Mouse (Mus musculus): Measurements from ENCODE around the gene March6. TPM values are rescaled to one million over a fixed set of nuclear protein-coding genes. Genes with fewer than 3 reads are reported as not detected.

March6 gene
- polyA plus RNA-seq, 1 experiment from 2014 or later, result 15.8 TPM

DNA sequence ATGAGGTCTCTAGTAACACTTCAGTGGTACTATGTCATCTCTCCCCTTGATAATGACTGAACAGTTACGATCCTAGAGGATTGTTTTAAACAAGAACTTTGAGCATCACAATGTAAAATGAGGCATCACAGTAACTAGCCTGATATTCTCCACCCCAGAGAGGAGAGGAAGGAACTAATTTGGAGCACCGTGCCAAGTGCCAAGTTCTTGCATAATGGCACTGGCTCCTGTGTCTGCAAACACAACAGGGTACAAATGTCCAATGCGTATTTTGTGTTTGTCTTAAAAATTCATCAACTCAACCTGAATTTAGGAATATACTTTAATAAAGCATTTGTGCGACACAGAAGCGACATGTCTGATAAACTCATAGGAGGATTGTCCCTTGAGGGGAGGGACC, 74.5 kb downstream of the March6 start:
- H3K4me2 ChIP-seq (ENCODE audit: low read depth, low read length), result no peak overlapping the region
- WGBS (ENCODE audit: insufficient replicate concordance), result 81% methylated on average over 5 of the region's 5 CpGs
- no peak overlapping the region for H3K4me3 ChIP-seq (ENCODE audit: low read depth, low read length)
- no peak for ATAC-seq (ENCODE audit: low read depth)
- no peak overlapping the region for H3K27ac ChIP-seq (ENCODE audit: low read length)
- peaks cover 8% of the 10 kb centered on the region for H3K4me1 ChIP-seq (ENCODE audit: control insufficient read depth, low read depth, low read length)
- H3K9me3 ChIP-seq (replicated peaks; ENCODE audit: control insufficient read depth, low read length), result no peaks in the 10 kb centered on the region
- no peaks in the 10 kb centered on the region for H3K27me3 ChIP-seq (ENCODE audit: control insufficient read depth, insufficient read depth, low read depth, low read length)
- peaks cover 28% of the 10 kb centered on the region for H3K36me3 ChIP-seq (ENCODE audit: control insufficient read depth, insufficient read depth)
- H3K9ac ChIP-seq (ENCODE audit: low read depth, low read length), result no peak overlapping the region

DNA sequence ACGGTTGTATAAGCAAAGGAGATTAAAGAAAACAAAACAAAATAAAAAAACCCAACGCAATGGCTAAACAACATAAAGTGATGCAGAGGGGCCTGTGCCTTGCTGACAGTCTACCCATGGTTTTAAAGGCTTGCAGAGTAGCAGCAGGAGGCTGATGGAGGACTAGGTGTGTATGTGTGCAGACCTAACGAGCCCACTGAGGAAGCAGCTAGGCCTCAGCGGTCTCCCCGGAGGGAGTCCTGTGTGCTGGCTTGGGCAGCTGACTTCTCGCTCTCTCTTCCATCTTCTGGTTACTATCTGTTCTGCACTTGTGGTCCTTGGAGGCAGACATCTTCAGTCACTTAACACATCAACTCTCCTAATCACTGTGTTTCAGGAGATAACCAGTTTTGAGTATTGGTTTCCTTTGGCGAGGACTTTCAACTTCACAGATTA, 76.0 kb downstream of the March6 start:
- Histone ChIP-seq H3K27ac (ENCODE audit: low read length) (no peak overlapping the region), H3K9me3 (replicated peaks; ENCODE audit: control insufficient read depth, low read length) (no peaks in the 10 kb centered on the region), H3K36me3 (ENCODE audit: control insufficient read depth, insufficient read depth) (peaks cover 16% of the 10 kb centered on the region), H3K4me2 (ENCODE audit: low read depth, low read length) (no peak overlapping the region), H3K9ac (ENCODE audit: low read depth, low read length) (no peak overlapping the region), H3K4me1 (ENCODE audit: control insufficient read depth, low read depth, low read length) (peaks cover 12% of the 10 kb centered on the region), H3K27me3 (ENCODE audit: control insufficient read depth, insufficient read depth, low read depth, low read length) (no peaks in the 10 kb centered on the region), H3K4me3 (ENCODE audit: low read depth, low read length) (no peak overlapping the region)
- no peak for ATAC-seq (ENCODE audit: low read depth)
- 48% methylated on average over 7 of the region's 7 CpGs for WGBS (ENCODE audit: insufficient replicate concordance)

DNA sequence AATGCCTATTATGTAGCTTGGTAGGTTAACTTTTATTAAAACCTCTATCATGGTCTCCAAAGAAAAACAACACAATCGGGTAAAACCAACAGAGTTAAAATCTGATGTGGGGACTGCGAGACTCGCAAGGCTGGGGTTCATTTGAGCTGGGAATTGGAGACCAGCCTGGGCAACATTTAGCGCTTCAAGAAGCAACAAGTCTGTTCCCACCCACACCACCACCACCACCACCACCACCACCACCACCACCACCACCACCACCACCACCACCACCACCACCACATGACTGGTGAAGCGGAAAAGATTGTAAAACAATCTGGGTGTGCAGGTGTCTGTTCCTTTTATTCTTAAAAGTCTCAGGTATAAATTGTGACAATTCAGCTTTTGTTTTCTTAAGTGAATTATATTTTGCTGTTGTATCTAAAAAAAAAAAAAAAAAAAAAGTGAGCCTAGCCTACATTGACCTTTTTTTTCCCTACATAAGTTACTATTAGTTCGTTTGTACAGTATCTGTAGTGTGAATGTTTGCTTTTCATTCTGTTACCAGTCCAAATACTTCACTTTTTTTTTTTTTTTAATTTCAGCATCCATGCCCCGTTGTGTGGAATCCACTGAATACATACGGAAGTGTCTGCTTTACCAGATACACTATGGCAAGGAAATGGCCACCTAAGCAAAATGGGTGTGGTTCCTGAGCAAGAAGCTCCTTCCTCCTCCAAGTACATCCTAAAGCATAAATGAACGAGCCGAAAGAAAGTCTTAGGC, 76.6 kb downstream of the March6 start:
- peak overlapping the region; percentile 90 for H3K4me2 ChIP-seq (ENCODE audit: low read depth, low read length)
- peak overlapping the region; percentile 78 for H3K27ac ChIP-seq (ENCODE audit: low read length)
- ATAC-seq (ENCODE audit: low read depth), result no peak
- peaks cover 17% of the 10 kb centered on the region for H3K4me1 ChIP-seq (ENCODE audit: control insufficient read depth, low read depth, low read length)
- peak overlapping the region; percentile 73; the same call in 1 of the 2 replicates for H3K9ac ChIP-seq (ENCODE audit: low read depth, low read length)
- no peaks in the 10 kb centered on the region for H3K9me3 ChIP-seq (replicated peaks; ENCODE audit: control insufficient read depth, low read length)
- WGBS (ENCODE audit: insufficient replicate concordance), result 35% methylated on average over 10 of the region's 10 CpGs
- peaks cover 12% of the 10 kb centered on the region; the same call in 1 of the 2 replicates for H3K36me3 ChIP-seq (ENCODE audit: control insufficient read depth, insufficient read depth)
- H3K4me3 ChIP-seq (ENCODE audit: low read depth, low read length), result peak overlapping the region; percentile 73
- H3K27me3 ChIP-seq (ENCODE audit: control insufficient read depth, insufficient read depth, low read depth, low read length), result no peaks in the 10 kb centered on the region

DNA sequence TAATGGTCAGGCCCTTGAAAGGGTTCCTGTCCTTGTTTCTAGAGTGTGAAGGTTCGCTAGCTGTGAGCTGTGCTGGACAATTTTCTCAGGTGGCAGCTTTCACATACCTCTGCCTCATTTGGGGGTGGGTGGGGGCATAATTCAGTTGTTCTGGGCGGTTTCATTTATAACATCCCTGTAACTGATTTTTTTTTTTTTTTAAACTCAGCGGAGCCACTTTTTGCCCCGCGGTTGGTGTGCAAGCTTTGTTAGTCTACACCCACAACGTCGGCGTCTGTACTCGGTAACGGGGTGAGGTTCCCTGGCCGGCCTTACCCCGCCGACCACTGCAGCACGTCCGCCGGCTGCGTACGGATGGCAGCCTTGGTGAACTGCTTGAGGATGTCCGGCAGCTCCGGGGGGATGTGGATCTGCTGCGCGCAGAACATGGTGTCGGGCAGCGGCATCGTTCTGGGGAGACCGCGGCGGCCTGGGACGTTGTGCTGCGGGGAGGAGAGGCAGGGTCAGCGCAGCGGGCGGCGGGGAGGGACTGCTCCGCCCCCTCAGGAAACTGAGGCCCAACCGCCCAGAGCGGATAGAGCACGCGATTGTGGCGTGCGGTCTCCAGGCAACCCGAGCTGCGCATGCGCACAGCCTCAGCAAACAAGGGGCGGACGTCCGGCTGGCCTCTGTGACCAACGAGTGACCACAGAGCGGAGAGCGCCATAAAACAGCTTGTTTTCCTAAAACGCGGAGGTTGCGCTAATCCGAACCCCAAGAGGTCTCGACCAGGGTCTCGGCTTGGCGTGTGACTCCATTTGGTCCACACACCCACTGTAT, 77.5 kb downstream of the March6 start, which contains the start of gene Ropn1l:
Gene Ropn1l (minus strand): TSS at position 640 of the 819 bp plus-strand sequence.
- Histone ChIP-seq H3K9ac (ENCODE audit: low read depth, low read length) (peak within 1 kb of the TSS; percentile 73), H3K27me3 (ENCODE audit: control insufficient read depth, insufficient read depth, low read depth, low read length) (no peaks in the 10 kb centered on the region), H3K4me3 (ENCODE audit: low read depth, low read length) (peak within 1 kb of the TSS; percentile 73), H3K4me1 (ENCODE audit: control insufficient read depth, low read depth, low read length) (peaks cover 17% of the 10 kb centered on the region), H3K27ac (ENCODE audit: low read length) (peak within 1 kb of the TSS; percentile 80), H3K9me3 (replicated peaks; ENCODE audit: control insufficient read depth, low read length) (no peaks in the 10 kb centered on the region), H3K4me2 (ENCODE audit: low read depth, low read length) (peak within 1 kb of the TSS; percentile 90), H3K36me3 (ENCODE audit: control insufficient read depth, insufficient read depth) (peaks cover 4% of the 10 kb centered on the region; the same call in 1 of the 2 replicates)
- ATAC-seq (ENCODE audit: low read depth), result peak; percentile 93
- whole genome bisulfite sequencing (ENCODE audit: insufficient replicate concordance), result under 1% methylated on average over 57 of the region's 57 CpGs

DNA sequence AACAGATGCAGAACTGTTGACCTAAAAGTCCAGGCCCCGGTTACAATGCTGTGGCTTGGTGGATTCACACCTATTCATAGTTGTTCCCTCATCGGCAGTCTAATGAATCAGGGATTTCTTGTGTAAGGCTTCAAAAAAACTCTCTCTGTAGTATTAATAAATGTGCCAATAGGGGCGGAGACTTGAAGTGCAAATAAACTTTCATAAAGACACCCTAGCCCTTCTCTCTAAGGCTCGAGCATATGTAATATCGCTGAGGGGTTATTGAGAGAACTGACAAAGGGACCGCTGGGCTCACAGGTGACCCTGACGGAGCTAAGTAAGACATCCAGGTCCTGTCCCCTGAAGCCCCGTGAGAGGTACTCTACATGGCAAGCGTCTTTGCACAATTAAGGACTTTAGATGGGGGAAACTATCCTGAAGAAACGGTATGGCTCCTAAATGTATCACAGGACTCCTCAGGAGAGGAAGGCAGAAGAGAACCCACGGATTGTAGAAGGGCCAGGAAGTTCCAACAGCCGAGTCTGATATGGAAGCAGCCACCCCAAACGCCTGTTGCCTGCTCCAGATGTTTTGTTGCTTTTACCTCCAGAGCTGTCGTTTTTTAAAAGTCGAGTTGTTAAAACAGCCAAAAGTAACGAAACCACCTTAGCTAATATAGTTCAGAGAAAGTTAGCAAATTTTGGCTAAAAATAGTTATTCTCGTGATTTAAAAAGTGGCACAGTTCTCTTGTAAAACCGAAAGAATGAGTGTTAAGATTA, 78.3 kb downstream of the March6 start:
- no peak overlapping the region for H3K27ac ChIP-seq (ENCODE audit: low read length)
- no peak for ATAC-seq (ENCODE audit: low read depth)
- 0 out of 2 replicates have a peak, but pooled peaks cover 2% of the 10 kb centered on the region for H3K36me3 ChIP-seq (ENCODE audit: control insufficient read depth, insufficient read depth)
- H3K4me1 ChIP-seq (ENCODE audit: control insufficient read depth, low read depth, low read length), result peaks cover 17% of the 10 kb centered on the region
- 33% methylated on average over 18 of the region's 18 CpGs for WGBS (ENCODE audit: insufficient replicate concordance)
- H3K4me2 ChIP-seq (ENCODE audit: low read depth, low read length), result peak overlapping the region; percentile 90
- no peaks in the 10 kb centered on the region for H3K9me3 ChIP-seq (replicated peaks; ENCODE audit: control insufficient read depth, low read length)
- peak overlapping the region; percentile 73 for H3K4me3 ChIP-seq (ENCODE audit: low read depth, low read length)
- H3K9ac ChIP-seq (ENCODE audit: low read depth, low read length), result peak overlapping the region; percentile 73; the same call in 1 of the 2 replicates
- no peaks in the 10 kb centered on the region for H3K27me3 ChIP-seq (ENCODE audit: control insufficient read depth, insufficient read depth, low read depth, low read length)

DNA sequence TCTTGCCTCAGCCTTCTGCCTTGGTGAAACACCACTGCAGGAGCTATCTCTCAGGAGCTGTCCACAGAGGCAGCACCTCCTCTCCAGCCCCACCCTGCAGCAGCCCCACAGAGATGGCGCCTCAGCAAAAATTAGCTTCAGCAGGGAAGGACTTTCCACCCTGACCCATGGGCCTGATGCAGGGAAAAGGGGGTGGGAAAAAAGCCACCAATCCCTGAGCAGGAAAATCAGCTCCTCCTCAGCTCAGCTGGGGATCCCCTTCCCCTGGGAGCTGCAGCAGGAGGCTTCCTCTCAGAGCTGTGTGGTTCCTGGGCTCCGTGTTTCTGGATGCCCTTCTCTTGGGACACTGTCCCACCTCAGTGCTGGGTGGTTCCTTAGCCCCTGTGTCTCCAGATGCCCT, 81.1 kb downstream of the March6 start:
- WGBS (ENCODE audit: insufficient replicate concordance), result 10% methylated on average over 2 of the region's 2 CpGs
- H3K4me2 ChIP-seq (ENCODE audit: low read depth, low read length), result no peak overlapping the region
- H3K4me1 ChIP-seq (ENCODE audit: control insufficient read depth, low read depth, low read length), result peaks cover 16% of the 10 kb centered on the region
- peak; percentile 13; the same call in 1 of the 2 replicates for ATAC-seq (ENCODE audit: low read depth)
- no peak overlapping the region for H3K27ac ChIP-seq (ENCODE audit: low read length)
- H3K36me3 ChIP-seq (ENCODE audit: control insufficient read depth, insufficient read depth), result no peaks in the 10 kb centered on the region
- H3K9ac ChIP-seq (ENCODE audit: low read depth, low read length), result no peak overlapping the region
- H3K27me3 ChIP-seq (ENCODE audit: control insufficient read depth, insufficient read depth, low read depth, low read length), result no peaks in the 10 kb centered on the region
- H3K9me3 ChIP-seq (replicated peaks; ENCODE audit: control insufficient read depth, low read length), result no peaks in the 10 kb centered on the region
- no peak overlapping the region for H3K4me3 ChIP-seq (ENCODE audit: low read depth, low read length)

DNA sequence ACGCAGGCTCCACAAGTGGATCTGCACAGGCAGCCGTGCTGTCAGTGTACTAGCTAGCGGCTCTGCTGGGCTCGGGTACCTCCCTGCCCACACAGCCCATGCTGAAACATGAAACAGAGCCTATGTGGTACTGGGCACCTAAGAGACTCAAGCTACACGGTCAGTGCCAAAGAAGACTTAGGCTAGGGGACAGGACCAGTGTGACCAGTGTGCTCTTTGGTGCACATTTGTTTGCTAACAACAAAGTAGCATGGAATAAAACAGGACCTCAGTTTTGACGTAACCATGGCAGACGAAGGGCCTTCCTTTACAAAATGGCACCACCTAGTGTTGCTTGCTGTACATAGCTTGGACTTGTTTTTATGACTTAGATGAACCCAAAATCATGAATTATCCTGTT, 83.7 kb downstream of the March6 start:
- no peaks in the 10 kb centered on the region for H3K36me3 ChIP-seq (ENCODE audit: control insufficient read depth, insufficient read depth)
- peaks cover 8% of the 10 kb centered on the region for H3K4me1 ChIP-seq (ENCODE audit: control insufficient read depth, low read depth, low read length)
- no peak overlapping the region for H3K9ac ChIP-seq (ENCODE audit: low read depth, low read length)
- no peak for ATAC-seq (ENCODE audit: low read depth)
- H3K4me2 ChIP-seq (ENCODE audit: low read depth, low read length), result no peak overlapping the region
- H3K9me3 ChIP-seq (replicated peaks; ENCODE audit: control insufficient read depth, low read length), result no peaks in the 10 kb centered on the region
- H3K27me3 ChIP-seq (ENCODE audit: control insufficient read depth, insufficient read depth, low read depth, low read length), result no peaks in the 10 kb centered on the region
- H3K4me3 ChIP-seq (ENCODE audit: low read depth, low read length), result no peak overlapping the region
- WGBS (ENCODE audit: insufficient replicate concordance), result 40% methylated on average over 7 of the region's 7 CpGs
- H3K27ac ChIP-seq (ENCODE audit: low read length), result no peak overlapping the region

DNA sequence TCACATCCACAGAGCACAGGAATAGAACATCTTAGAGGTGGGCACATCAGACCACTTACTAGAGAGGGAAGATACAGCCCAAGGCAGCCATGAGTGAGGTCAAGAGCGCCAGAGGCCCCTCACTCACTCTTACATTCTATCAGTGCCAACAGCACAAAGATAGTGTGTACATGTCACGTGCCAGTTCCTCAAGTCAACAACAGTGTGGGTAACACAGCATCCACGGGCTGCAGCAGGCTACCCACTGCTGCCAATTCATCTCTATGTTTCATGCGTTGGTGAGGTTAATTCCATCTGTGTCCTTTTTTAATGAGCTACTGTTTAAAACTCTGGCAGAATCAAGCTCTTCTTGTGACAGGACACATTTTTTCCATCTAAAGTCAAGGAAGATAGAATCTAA, 88.2 kb downstream of the March6 start:
- no peak overlapping the region for H3K4me2 ChIP-seq (ENCODE audit: low read depth, low read length)

More for the DNA sequence above, 88.2 kb downstream of the March6 start:
- H3K4me3 ChIP-seq (ENCODE audit: low read depth, low read length), result no peak overlapping the region
- no peaks in the 10 kb centered on the region for H3K4me1 ChIP-seq (ENCODE audit: control insufficient read depth, low read depth, low read length)
- no peak overlapping the region for H3K27ac ChIP-seq (ENCODE audit: low read length)
- 69% methylated on average over 4 of the region's 4 CpGs for WGBS (ENCODE audit: insufficient replicate concordance)
- H3K36me3 ChIP-seq (ENCODE audit: control insufficient read depth, insufficient read depth), result no peaks in the 10 kb centered on the region
- no peak overlapping the region for H3K9ac ChIP-seq (ENCODE audit: low read depth, low read length)
- no peak for ATAC-seq (ENCODE audit: low read depth)
- no peaks in the 10 kb centered on the region for H3K27me3 ChIP-seq (ENCODE audit: control insufficient read depth, insufficient read depth, low read depth, low read length)
- H3K9me3 ChIP-seq (replicated peaks; ENCODE audit: control insufficient read depth, low read length), result no peaks in the 10 kb centered on the region

Measured in liver, embryonic 16.5 days (tissue).